ENCODE assay signal across 27 mouse cellular contexts in genomic region chr7:117184011-117184410, GRCm38 (mm10).
DNase-seq lines count a peak whose midpoint lies in the region; ATAC-seq and TF ChIP-seq lines count a peak whose summit lies in the region.
"Had no signal": no experiment of that assay in that cellular context is flagged by ENCODE, and none has a peak within 500 bp of the region (broad histone marks: within the 10 kb centered on the region; RNA-seq: fewer than 3 reads in every experiment).

No protein-coding gene starts in this region.

- no peaks in the 10 kb centered on the region for H3K36me3 ChIP-seq in liver, postnatal 0 days (replicated peaks; ENCODE audit: insufficient read depth, low read length)
- H3K36me3 ChIP-seq in MEL (ENCODE audit: control insufficient read depth in 1 of 2, insufficient read depth in 2 of 2, low read length in 2 of 2) = no peaks in the 10 kb centered on the region
- H3K36me3 ChIP-seq: heart, embryonic 15.5 days; hindbrain, embryonic 13.5 days; limb, embryonic 12.5 days; liver, embryonic 12.5 days; lung, embryonic 15.5 days; neural tube, embryonic 13.5 days had no signal

- H3K4me2 ChIP-seq in liver, postnatal 0 days (ENCODE audit: low read depth, low read length) = no peak overlapping the region
- H3K4me2 ChIP-seq: forebrain, embryonic 13.5 days; heart, embryonic 15.5 days; hindbrain, embryonic 13.5 days; limb, embryonic 12.5 days; liver, embryonic 12.5 days; lung, embryonic 15.5 days; neural tube, embryonic 13.5 days had no signal

- TF ChIP-seq EP300 in liver, postnatal 0 days (IDR thresholded peaks at IDR 0.05; ENCODE audit: low read depth) = no peak
- no peak for TF ChIP-seq EP300 in MEL (IDR thresholded peaks at IDR 0.05; ENCODE audit: low read depth in 1 of 2, low read length in 2 of 2)

- TF ChIP-seq POLR2A in MEL (IDR thresholded peaks at IDR 0.05; ENCODE audit: control insufficient read depth in 1 of 2, insufficient read depth in 1 of 2, low read depth in 1 of 2, low read length in 2 of 2, poor library complexity in 1 of 2) = no peak

- H3K27me3 ChIP-seq in liver, postnatal 0 days (ENCODE audit: insufficient read depth, low read length) = no peaks in the 10 kb centered on the region
- no peaks in the 10 kb centered on the region for H3K27me3 ChIP-seq in MEL (ENCODE audit: control insufficient read depth in 1 of 2, insufficient read depth in 2 of 2, low read length in 2 of 2)
- H3K27me3 ChIP-seq: forebrain, embryonic 13.5 days; heart, embryonic 15.5 days; hindbrain, embryonic 13.5 days; limb, embryonic 12.5 days; liver, embryonic 12.5 days; lung, embryonic 15.5 days; neural tube, embryonic 13.5 days had no signal

- H3K9me3 ChIP-seq in liver, postnatal 0 days (ENCODE audit: low read length) = no peaks in the 10 kb centered on the region
- no peaks in the 10 kb centered on the region for H3K9me3 ChIP-seq in MEL (replicated peaks; ENCODE audit: insufficient read depth, low read length)
- H3K9me3 ChIP-seq: forebrain, embryonic 13.5 days; heart, embryonic 15.5 days; hindbrain, embryonic 13.5 days; limb, embryonic 12.5 days; liver, embryonic 12.5 days; lung, embryonic 15.5 days; neural tube, embryonic 13.5 days had no signal

- ATAC-seq in liver, postnatal 0 days = no peak
- ATAC-seq: forebrain, embryonic 13.5 days; inflammation-experienced regulatory T-cells, adult 6 months; liver, embryonic 12.5 days; midbrain, embryonic 16.5 days had no signal

- H3K4me1 ChIP-seq in liver, postnatal 0 days (ENCODE audit: insufficient read depth) = no peaks in the 10 kb centered on the region
- no peaks in the 10 kb centered on the region for H3K4me1 ChIP-seq in MEL (ENCODE audit: control insufficient read depth in 1 of 2, insufficient read depth in 2 of 2, low read length in 2 of 2)
- H3K4me1 ChIP-seq: forebrain, embryonic 13.5 days; heart, embryonic 15.5 days; hindbrain, embryonic 13.5 days; limb, embryonic 12.5 days; liver, embryonic 12.5 days; lung, embryonic 15.5 days; neural tube, embryonic 13.5 days had no signal

- TF ChIP-seq RAD21 in MEL (IDR thresholded peaks at IDR 0.05; ENCODE audit: low read depth, low read length) = no peak; the same call in 1 of the 2 replicates

- H3K9ac ChIP-seq in liver, postnatal 0 days (replicated peaks) = no peak overlapping the region
- H3K9ac ChIP-seq in MEL (ENCODE audit: control insufficient read depth, low read depth, low read length, poor library complexity, severe bottlenecking) = no peak overlapping the region
- H3K9ac ChIP-seq: forebrain, embryonic 13.5 days; heart, embryonic 15.5 days; hindbrain, embryonic 13.5 days; limb, embryonic 12.5 days; liver, embryonic 12.5 days; lung, embryonic 15.5 days; neural tube, embryonic 13.5 days had no signal

- peak; percentile 6 for DNase-seq in embryo, embryonic 10.5 days (ENCODE audit: low spot score)
- DNase-seq in embryo, embryonic 11 days = no peak
- no peak for DNase-seq in liver, postnatal 0 days
- DNase-seq in liver = no peak
- DNase-seq in MEL (ENCODE audit: low read depth, low spot score) = peak; percentile 8
- no peak for DNase-seq in adipocyte (ENCODE audit: low spot score)
- no peak for DNase-seq in adrenal gland, postnatal 10 days
- DNase-seq: adrenal gland, adult 8-10 months; cerebellum, adult 18-20 months; cerebellum, postnatal 25 days; gastrocnemius, postnatal 36 days; heart, postnatal 36 days; retina, postnatal 1 day; right cerebral cortex, postnatal 25 days; spleen, adult 18-20 months; thymus, postnatal 36 days had no signal

- peak; percentile 19; the same call in 1 of the 2 replicates for TF ChIP-seq CTCF in liver, postnatal 0 days (IDR thresholded peaks at IDR 0.05; ENCODE audit: low read depth)
- peak in 1 of 3 experiments; percentile 4; a peak in 1 of 6 replicates for TF ChIP-seq CTCF in MEL (IDR thresholded peaks at IDR 0.05 in 2 of 3, conservative IDR thresholded peaks at IDR 0.05 in 1 of 3; ENCODE audit: control insufficient read depth in 1 of 3, insufficient read depth in 1 of 3, low read depth in 2 of 3, low read length in 3 of 3, poor library complexity in 1 of 3, severe bottlenecking in 1 of 3)

- H3K79me2 ChIP-seq in MEL (ENCODE audit: control insufficient read depth, insufficient read depth, low read length, poor library complexity) = no peaks in the 10 kb centered on the region

- H3K27ac ChIP-seq in liver, postnatal 0 days (ENCODE audit: low read depth) = no peak overlapping the region
- H3K27ac ChIP-seq in MEL (ENCODE audit: control insufficient read depth, low read depth, low read length) = no peak overlapping the region
- H3K27ac ChIP-seq: forebrain, embryonic 13.5 days; heart, embryonic 15.5 days; hindbrain, embryonic 13.5 days; limb, embryonic 12.5 days; liver, embryonic 12.5 days; lung, embryonic 15.5 days; macrophage; neural tube, embryonic 13.5 days had no signal

- 30% methylated on average over 1 of the region's 1 CpGs for WGBS in liver, postnatal 0 days (ENCODE audit: insufficient replicate concordance)

- no peak overlapping the region for H3K4me3 ChIP-seq in liver, postnatal 0 days (ENCODE audit: low read depth, low read length)
- no peak overlapping the region for H3K4me3 ChIP-seq in MEL (ENCODE audit: control insufficient read depth in 1 of 2, insufficient read depth in 1 of 2, low read depth in 2 of 2, low read length in 2 of 2)
- H3K4me3 ChIP-seq: forebrain, embryonic 13.5 days; heart, embryonic 15.5 days; hindbrain, embryonic 13.5 days; limb, embryonic 12.5 days; liver, embryonic 12.5 days; lung, embryonic 15.5 days; myocyte; neural tube, embryonic 13.5 days had no signal

TF ChIP-seq in MEL, 35 proteins besides CTCF, POLR2A, EP300 and RAD21:
- no peak for TF ChIP-seq ELF1 (IDR thresholded peaks at IDR 0.05; ENCODE audit: low read depth, low read length)
- peak; percentile 12; the same call in 1 of the 2 replicates for TF ChIP-seq SMC3 (IDR thresholded peaks at IDR 0.05; ENCODE audit: low read depth, low read length)

Comparison
In these comparisons a context has a peak if more than half of its experiments do, and no peak if none do; other contexts are left out.
1. DNase-seq: peak in embryo, embryonic 10.5 days (single experiment) and MEL (single experiment); none in embryo, embryonic 11 days (single experiment), liver, postnatal 0 days (single experiment), liver (single experiment), adipocyte (single experiment) and adrenal gland, postnatal 10 days (single experiment).